Mouse (Mus musculus): ENCODE measurements around the gene Podxl. TPM values are rescaled to one million over a fixed set of nuclear protein-coding genes. Genes with fewer than 3 reads are reported as not detected.
"Not testable (repeated sequence)": the region's sequence is repeated elsewhere in the genome, so short reads cannot be mapped to it uniquely, and the experiment has no call there.

The Podxl gene
- polyA plus RNA-seq, 1 experiment from 2014 or later, result 2.8 TPM

DNA sequence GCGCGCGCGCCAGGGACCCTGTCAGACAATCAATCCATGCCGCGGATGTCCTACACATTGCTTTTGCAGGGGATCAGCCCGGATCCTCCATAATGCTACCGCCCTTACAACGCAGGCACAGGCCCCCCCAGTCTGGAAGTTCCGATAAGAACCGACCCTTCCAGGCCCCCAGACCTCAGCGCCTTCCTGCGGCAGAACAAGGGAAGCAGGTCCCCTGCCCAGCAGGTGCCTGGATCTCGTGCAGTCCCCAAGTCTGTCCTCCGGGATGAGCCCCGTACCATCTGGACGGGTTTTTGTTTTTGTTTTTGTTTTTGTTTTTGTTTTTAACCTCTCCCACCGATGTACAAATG is 376 bp upstream of the Podxl start:
- H3K27me3 ChIP-seq (ENCODE audit: insufficient read depth, low read length), result peaks cover 54% of the 10 kb centered on the region

DNA sequence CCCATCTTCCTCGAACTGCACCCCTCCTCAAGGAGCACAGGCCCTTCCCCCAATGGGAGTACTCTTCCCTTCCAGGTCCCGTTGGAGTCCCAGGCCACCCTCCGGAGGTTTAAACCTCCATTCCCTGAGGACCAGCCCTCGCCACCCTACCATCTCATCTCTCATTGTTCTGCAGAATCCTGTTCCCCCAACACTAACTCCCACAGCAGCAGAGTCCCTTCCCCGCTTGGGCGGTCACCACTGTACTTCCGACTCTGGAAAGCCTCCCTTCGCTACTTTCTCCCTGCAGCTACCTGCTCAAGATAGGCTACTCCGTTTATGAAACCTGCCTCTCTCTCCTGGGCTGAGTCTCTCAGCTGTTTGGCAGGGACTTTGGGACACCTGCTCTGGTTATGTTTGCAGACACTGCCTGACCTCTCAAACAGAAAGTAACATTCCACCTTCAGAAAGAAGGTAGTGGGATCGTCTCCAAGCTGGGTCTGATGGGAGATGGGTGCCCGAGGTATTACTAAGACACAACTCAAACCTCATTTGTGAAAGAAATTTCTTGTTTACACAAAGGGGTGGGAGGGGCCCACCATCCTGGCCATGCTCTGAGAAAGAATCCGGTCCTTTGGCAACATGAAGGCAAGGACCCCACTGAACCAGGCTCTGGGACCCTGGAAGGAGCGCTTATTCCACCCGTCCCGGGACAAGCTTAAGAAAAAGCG is 1.3 kb downstream of the Podxl start:
- H3K4me3 ChIP-seq (ENCODE audit: low read depth, low read length), result peak overlapping the region; percentile 76
- peak overlapping the region; percentile 65 for H3K9ac ChIP-seq (replicated peaks)
- TF ChIP-seq CTCF (IDR thresholded peaks at IDR 0.05; ENCODE audit: low read depth) (no peak), EP300 (IDR thresholded peaks at IDR 0.05; ENCODE audit: low read depth) (no peak)
- H3K27me3 ChIP-seq (ENCODE audit: insufficient read depth, low read length), result peaks cover 54% of the 10 kb centered on the region
- no peaks in the 10 kb centered on the region for H3K36me3 ChIP-seq (replicated peaks; ENCODE audit: insufficient read depth, low read length)
- H3K9me3 ChIP-seq (ENCODE audit: low read length), result no peaks in the 10 kb centered on the region
- H3K4me2 ChIP-seq (ENCODE audit: low read depth, low read length), result peak overlapping the region; percentile 98
- WGBS (ENCODE audit: insufficient replicate concordance), result 10% methylated on average over 16 of the region's 16 CpGs
- H3K4me1 ChIP-seq (ENCODE audit: insufficient read depth), result peaks cover 28% of the 10 kb centered on the region
- ATAC-seq, result no peak
- no peak for DNase-seq
- H3K27ac ChIP-seq (ENCODE audit: low read depth), result no peak overlapping the region

More for the DNA sequence above, 376 bp upstream of the Podxl start:
- H3K27ac ChIP-seq (ENCODE audit: low read depth), result no peak overlapping the region
- no peaks in the 10 kb centered on the region for H3K36me3 ChIP-seq (replicated peaks; ENCODE audit: insufficient read depth, low read length)
- peak overlapping the region; percentile 98 for H3K4me2 ChIP-seq (ENCODE audit: low read depth, low read length)
- peak overlapping the region; percentile 65 for H3K9ac ChIP-seq (replicated peaks)
- peaks cover 28% of the 10 kb centered on the region for H3K4me1 ChIP-seq (ENCODE audit: insufficient read depth)
- H3K4me3 ChIP-seq (ENCODE audit: low read depth, low read length), result peak overlapping the region; percentile 76
- ATAC-seq (no peak; the same call in 1 of the 2 replicates), DNase-seq (no peak)
- WGBS (ENCODE audit: insufficient replicate concordance), result under 1% methylated on average over 18 of the region's 18 CpGs
- H3K9me3 ChIP-seq (ENCODE audit: low read length), result no peaks in the 10 kb centered on the region
- no peak for TF ChIP-seq CTCF (IDR thresholded peaks at IDR 0.05; ENCODE audit: low read depth)
- TF ChIP-seq EP300 (IDR thresholded peaks at IDR 0.05; ENCODE audit: low read depth), result no peak

- not testable (repeated sequence) for DNase-seq; H3K36me3 ChIP-seq (replicated peaks; ENCODE audit: insufficient read depth, low read length); H3K9ac ChIP-seq (replicated peaks); H3K27ac ChIP-seq (ENCODE audit: low read depth); ATAC-seq; H3K9me3 ChIP-seq (ENCODE audit: low read length)
- H3K4me2 ChIP-seq (ENCODE audit: low read depth, low read length), result peak overlapping the region; percentile 98
- H3K4me1 ChIP-seq (ENCODE audit: insufficient read depth), result peaks cover 28% of the 10 kb centered on the region
- H3K4me3 ChIP-seq (ENCODE audit: low read depth, low read length), result peak overlapping the region; percentile 76
- WGBS (ENCODE audit: insufficient replicate concordance), result 44% methylated on average over 3 of the region's 3 CpGs
- peaks cover 50% of the 10 kb centered on the region for H3K27me3 ChIP-seq (ENCODE audit: insufficient read depth, low read length)
Measured at GRCm38 (mm10) chr6:31561948-31562347, 1.8 kb downstream of the Podxl start.

- no peak overlapping the region for H3K4me2 ChIP-seq (ENCODE audit: low read depth, low read length)
- ATAC-seq (no peak), DNase-seq (no peak)
- no peak overlapping the region for H3K9ac ChIP-seq (replicated peaks)
- no peaks in the 10 kb centered on the region for H3K36me3 ChIP-seq (replicated peaks; ENCODE audit: insufficient read depth, low read length)
- H3K27me3 ChIP-seq (ENCODE audit: insufficient read depth, low read length), result peaks cover 42% of the 10 kb centered on the region
- WGBS (ENCODE audit: insufficient replicate concordance), result 56% methylated on average over 13 of the region's 13 CpGs
- no peaks in the 10 kb centered on the region for H3K9me3 ChIP-seq (ENCODE audit: low read length)
- H3K27ac ChIP-seq (ENCODE audit: low read depth), result no peak overlapping the region
- no peak overlapping the region for H3K4me3 ChIP-seq (ENCODE audit: low read depth, low read length)
- peaks cover 28% of the 10 kb centered on the region for H3K4me1 ChIP-seq (ENCODE audit: insufficient read depth)
- no peak for TF ChIP-seq EP300 (IDR thresholded peaks at IDR 0.05; ENCODE audit: low read depth)
- TF ChIP-seq CTCF (IDR thresholded peaks at IDR 0.05; ENCODE audit: low read depth), result no peak
Measured at GRCm38 (mm10) chr6:31560138-31560959, 3.4 kb downstream of the Podxl start.

- TF ChIP-seq EP300 (IDR thresholded peaks at IDR 0.05; ENCODE audit: low read depth) (no peak), CTCF (IDR thresholded peaks at IDR 0.05; ENCODE audit: low read depth) (no peak)
- no peaks in the 10 kb centered on the region for H3K9me3 ChIP-seq (ENCODE audit: low read length)
- H3K27ac ChIP-seq (ENCODE audit: low read depth), result no peak overlapping the region
- no peak overlapping the region for H3K4me3 ChIP-seq (ENCODE audit: low read depth, low read length)
- WGBS (ENCODE audit: insufficient replicate concordance), result 78% methylated on average over 6 of the region's 7 CpGs
- H3K27me3 ChIP-seq (ENCODE audit: insufficient read depth, low read length), result peaks cover 9% of the 10 kb centered on the region; the same call in 1 of the 2 replicates
- H3K9ac ChIP-seq (replicated peaks), result no peak overlapping the region
- H3K4me1 ChIP-seq (ENCODE audit: insufficient read depth), result 0 out of 2 replicates have a peak, but pooled peaks cover 2% of the 10 kb centered on the region
- H3K4me2 ChIP-seq (ENCODE audit: low read depth, low read length), result no peak overlapping the region
- no peak for ATAC-seq
- no peaks in the 10 kb centered on the region for H3K36me3 ChIP-seq (replicated peaks; ENCODE audit: insufficient read depth, low read length)
- DNase-seq, result no peak
Measured at GRCm38 (mm10) chr6:31556460-31557100, 7.2 kb downstream of the Podxl start.
